Comparison of ENCODE assay signal across 9 mouse cellular contexts in genomic region chr11:120261416-120262355, GRCm38 (mm10). TPM values are rescaled to one million over a fixed set of nuclear protein-coding genes. Genes with fewer than 3 reads are reported as not detected.
DNase-seq lines count a peak whose midpoint lies in the region; ATAC-seq lines count a peak whose summit lies in the region.
"Had no signal": no experiment of that assay in that cellular context is flagged by ENCODE, and none has a peak within 500 bp of the region (broad histone marks: within the 10 kb centered on the region; RNA-seq: fewer than 3 reads in every experiment).

No protein-coding gene starts in this region.

- H3K36me3 ChIP-seq in neural tube, embryonic 11.5 days (ENCODE audit: control insufficient read depth, insufficient read depth, low read length): no peaks in the 10 kb centered on the region; the same call in 1 of the 2 replicates
- H3K36me3 ChIP-seq in forebrain, embryonic 11.5 days (ENCODE audit: control insufficient read depth, insufficient read depth, low read length): no peaks in the 10 kb centered on the region
- peaks cover 2% of the 10 kb centered on the region; the same call in 1 of the 2 replicates for H3K36me3 ChIP-seq in heart, embryonic 14.5 days (ENCODE audit: control insufficient read depth, insufficient read depth, low read length)

- peak; percentile 61; the same call in 1 of the 2 replicates for ATAC-seq in neural tube, embryonic 11.5 days (ENCODE audit: insufficient read depth, low FRiP score, low TSS enrichment)
- peak; percentile 57 for ATAC-seq in forebrain, embryonic 11.5 days (replicated peaks; ENCODE audit: low FRiP score)
- ATAC-seq in heart, embryonic 14.5 days (ENCODE audit: insufficient number of reproducible peaks, insufficient read depth, low FRiP score, low read depth): peak; percentile 82

- no peak overlapping the region for H3K9ac ChIP-seq in neural tube, embryonic 11.5 days (ENCODE audit: low read length)
- no peak overlapping the region for H3K9ac ChIP-seq in forebrain, embryonic 11.5 days (ENCODE audit: low read length)
- no peak overlapping the region for H3K9ac ChIP-seq in heart, embryonic 14.5 days (ENCODE audit: low read length)

- WGBS in neural tube, embryonic 11.5 days: 48% methylated on average over 20 of the region's 20 CpGs
- WGBS in forebrain, embryonic 11.5 days: 57% methylated on average over 20 of the region's 20 CpGs
- 17% methylated on average over 20 of the region's 20 CpGs for WGBS in heart, embryonic 14.5 days

- H3K4me3 ChIP-seq in neural tube, embryonic 11.5 days (ENCODE audit: low read depth, low read length): no peak overlapping the region
- no peak overlapping the region for H3K4me3 ChIP-seq in forebrain, embryonic 11.5 days (ENCODE audit: low read depth, low read length)
- H3K4me3 ChIP-seq in heart, embryonic 14.5 days (ENCODE audit: control insufficient read depth in 1 of 2, insufficient read depth in 1 of 2, low read depth in 1 of 2, low read length in 2 of 2): no peak overlapping the region

- H3K27ac ChIP-seq in neural tube, embryonic 11.5 days (ENCODE audit: low read depth, low read length): no peak overlapping the region; the same call in none of the 2 replicates
- peak overlapping the region; percentile 31 for H3K27ac ChIP-seq in forebrain, embryonic 11.5 days (ENCODE audit: low read depth, low read length)
- peak overlapping the region; percentile 69 to 84 for H3K27ac ChIP-seq in heart, embryonic 14.5 days (replicated peaks in 1 of 2; ENCODE audit: control insufficient read depth in 1 of 2, insufficient read depth in 1 of 2, low read depth in 2 of 2, low read length in 2 of 2)

- peaks cover 37% of the 10 kb centered on the region for H3K4me1 ChIP-seq in neural tube, embryonic 11.5 days (ENCODE audit: control insufficient read depth, insufficient read depth, low read length)
- H3K4me1 ChIP-seq in forebrain, embryonic 11.5 days (replicated peaks; ENCODE audit: control insufficient read depth, insufficient read depth, low read length): peaks cover 38% of the 10 kb centered on the region
- H3K4me1 ChIP-seq in heart, embryonic 14.5 days (ENCODE audit: control insufficient read depth in 2 of 2, insufficient read depth in 2 of 2, low read length in 2 of 2): peaks cover 51 to 69% of the 10 kb centered on the region in 2 experiments

- no peak for DNase-seq in neural tube, embryonic 11.5 days (ENCODE audit: low spot score)
- no peak for DNase-seq in neural tube, embryonic 10.5 days (ENCODE audit: extremely low spot score, low spot score)
- peak; percentile 71 for DNase-seq in forebrain, embryonic 11.5 days (ENCODE audit: low spot score)
- DNase-seq in kidney, postnatal 10 days: peak; percentile 97
- DNase-seq in liver: peak; percentile 52
- peak; percentile 68 to 87 for DNase-seq in natural killer cell, adult 2 months (ENCODE audit: low spot score in 2 of 2)
- DNase-seq in testis, postnatal 14 days (ENCODE audit: low spot score): peak; percentile 80

- H3K27me3 ChIP-seq in neural tube, embryonic 11.5 days (ENCODE audit: control insufficient read depth, insufficient read depth, low read length): no peaks in the 10 kb centered on the region
- no peaks in the 10 kb centered on the region for H3K27me3 ChIP-seq in forebrain, embryonic 11.5 days (ENCODE audit: control insufficient read depth, insufficient read depth, low read length)
- H3K27me3 ChIP-seq in heart, embryonic 14.5 days (ENCODE audit: control insufficient read depth, insufficient read depth, low read length): no peaks in the 10 kb centered on the region

- H3K4me2 ChIP-seq in neural tube, embryonic 11.5 days (ENCODE audit: low read depth): no peak overlapping the region
- H3K4me2 ChIP-seq in forebrain, embryonic 11.5 days (ENCODE audit: low read depth, low read length, severe bottlenecking): no peak overlapping the region
- H3K4me2 ChIP-seq in heart, embryonic 14.5 days (ENCODE audit: low read length): peak overlapping the region; percentile 23

- H3K9me3 ChIP-seq in neural tube, embryonic 11.5 days (ENCODE audit: control insufficient read depth, low read length): no peaks in the 10 kb centered on the region
- H3K9me3 ChIP-seq in forebrain, embryonic 11.5 days (ENCODE audit: control insufficient read depth, low read length): no peaks in the 10 kb centered on the region
- no peaks in the 10 kb centered on the region for H3K9me3 ChIP-seq in heart, embryonic 14.5 days (ENCODE audit: control insufficient read depth, low read length)
- H3K9me3 ChIP-seq: megakaryocyte, embryonic 14.5 days had no signal

RNA-seq across cellular contexts. Expression of gene Bahcc1, which starts 28.9 kb away (rescaled TPM):
- polyA plus RNA-seq in neural tube, embryonic 11.5 days (2014; fragmentation: Nextera tagmentation; extraction: Ambion mirVana): 19.7 and 22.7 TPM in 2 replicates
- polyA plus RNA-seq in forebrain, embryonic 11.5 days (2014; fragmentation: Nextera tagmentation; extraction: Ambion mirVana): 25.2 and 30.3 TPM in 2 replicates
- polyA plus RNA-seq in heart, embryonic 14.5 days (2014; fragmentation: Nextera tagmentation; extraction: Ambion mirVana): 8.8 and 9.1 TPM in 2 replicates

Comparison
In these comparisons a context has a peak if more than half of its experiments do, and no peak if none do; other contexts are left out.
1. DNase-seq: peak in forebrain, embryonic 11.5 days (single experiment), kidney, postnatal 10 days (single experiment), liver (single experiment), natural killer cell, adult 2 months (2 of 2) and testis, postnatal 14 days (single experiment); none in neural tube, embryonic 11.5 days (single experiment) and neural tube, embryonic 10.5 days (single experiment).
2. Peak in every context shown above with its lines, with median percentiles within 50 percentile points of each other: ATAC-seq.